Mouse (Mus musculus) MEL (cell line): ENCODE measurements around the gene Acat2. TPM values are rescaled to one million over a fixed set of nuclear protein-coding genes. Genes with fewer than 3 reads are reported as not detected.
"Not testable (repeated sequence)": the region's sequence is repeated elsewhere in the genome, so short reads cannot be mapped to it uniquely, and the experiment has no call there.

Experiments
- DNase-seq: peaks from one replicate; pipeline ENCODE4 v3.0.0; 2011; ENCODE audit warnings: low read depth, low spot score
- H3K27ac ChIP-seq: 2 replicates; pipeline ENCODE4 v1.5.1; 2012; ENCODE audit warnings: low read depth, mild to moderate bottlenecking, control low read depth, low read length, moderate library complexity; ENCODE audit not compliant: control insufficient read depth
- H3K27me3 ChIP-seq, 2 experiments: fragments of 150-350 bp in 1 of 2; sonication (generic) in 1 of 2; 2 replicates each; pipeline ENCODE4 v1.6.1; 2012; ENCODE audit warnings: low read length in 2 of 2, mild to moderate bottlenecking in 2 of 2, improper control_type of control experiment in 1 of 2, moderate library complexity in 1 of 2; ENCODE audit not compliant: insufficient read depth in 2 of 2, control insufficient read depth in 1 of 2
- H3K36me3 ChIP-seq, 2 experiments: 2 replicates each; pipeline ENCODE4 v1.6.1; 2012 to 2014; ENCODE audit warnings: low read length in 2 of 2, improper control_type of control experiment in 1 of 2, inconsistent platforms in 1 of 2, mild to moderate bottlenecking in 1 of 2; ENCODE audit not compliant: insufficient read depth in 2 of 2, control insufficient read depth in 1 of 2
- H3K4me1 ChIP-seq, 2 experiments: fragments of 150-350 bp in 1 of 2; sonication (generic) in 1 of 2; 2 replicates each; pipeline ENCODE4 v1.6.1; 2012; ENCODE audit warnings: low read length in 2 of 2, improper control_type of control experiment in 1 of 2, mild to moderate bottlenecking in 1 of 2; ENCODE audit not compliant: insufficient read depth in 2 of 2, control insufficient read depth in 1 of 2
- H3K4me3 ChIP-seq, 2 experiments: fragments of 150-350 bp in 1 of 2; sonication (generic) in 1 of 2; 2 replicates each; pipeline ENCODE4 v1.5.1; 2012; ENCODE audit warnings: low read depth in 2 of 2, low read length in 2 of 2, mild to moderate bottlenecking in 2 of 2, moderate library complexity in 2 of 2, control low read depth in 1 of 2, improper control_type of control experiment in 1 of 2; ENCODE audit not compliant: control insufficient read depth in 1 of 2, insufficient read depth in 1 of 2
- H3K79me2 ChIP-seq: 2 replicates; pipeline ENCODE4 v1.6.1; 2012; ENCODE audit warnings: mild to moderate bottlenecking, low read length, moderate library complexity; ENCODE audit not compliant: control insufficient read depth, poor library complexity, insufficient read depth
- H3K9ac ChIP-seq: 2 replicates; pipeline ENCODE4 v1.6.1; 2012; ENCODE audit warnings: low read depth, mild to moderate bottlenecking, control low read depth, low read length, moderate library complexity; ENCODE audit not compliant: control insufficient read depth, poor library complexity, severe bottlenecking
- H3K9me3 ChIP-seq: fragments of 150-350 bp; sonication (generic); replicated peaks from 2 replicates; pipeline ENCODE4 v1.6.1; 2012; ENCODE audit warnings: mild to moderate bottlenecking, low read length, improper control_type of control experiment, moderate library complexity; ENCODE audit not compliant: insufficient read depth
- BHLHE40 ChIP-seq: IDR thresholded peaks from 2 replicates; pipeline ENCODE4 v1.6.1; 2012; ENCODE audit warnings: low read depth, mild to moderate bottlenecking, inconsistent platforms, low read length, improper control_type of control experiment, borderline replicate concordance
- CHD1 ChIP-seq: IDR thresholded peaks from 2 replicates; pipeline ENCODE4 v1.6.1; 2012; ENCODE audit warnings: low read depth, mild to moderate bottlenecking, inconsistent platforms, low read length, improper control_type of control experiment
- CHD2 ChIP-seq: IDR thresholded peaks from 2 replicates; pipeline ENCODE4 v1.6.1; 2011; ENCODE audit warnings: low read length, improper control_type of control experiment
- E2F4 ChIP-seq: IDR thresholded peaks from 2 replicates; pipeline ENCODE4 v1.6.1; 2011; ENCODE audit warnings: low read depth, low read length, improper control_type of control experiment, borderline replicate concordance
- EP300 ChIP-seq, 2 experiments: IDR thresholded peaks; 2 replicates each; pipeline ENCODE4 v1.6.1; 2011; ENCODE audit warnings: improper control_type of control experiment in 2 of 2, low read length in 2 of 2, low read depth in 1 of 2, mild to moderate bottlenecking in 1 of 2
- GATA1 ChIP-seq: IDR thresholded peaks from 2 replicates; pipeline ENCODE4 v1.6.1; 2011; ENCODE audit warnings: low read depth, low read length, improper control_type of control experiment
- JUND ChIP-seq: IDR thresholded peaks from 2 replicates; pipeline ENCODE4 v1.6.1; 2011; ENCODE audit warnings: low read depth, mild to moderate bottlenecking, improper control_type of control experiment, low read length
- KAT2A ChIP-seq: conservative IDR thresholded peaks from 2 replicates; pipeline ENCODE4 v1.6.1; 2012; ENCODE audit warnings: low read depth, low read length, improper control_type of control experiment, inconsistent platforms
- MAFK ChIP-seq: IDR thresholded peaks from 2 replicates; pipeline ENCODE4 v1.6.1; 2011; ENCODE audit warnings: low read depth, mild to moderate bottlenecking, low read length, improper control_type of control experiment, borderline replicate concordance
- MYC ChIP-seq: IDR thresholded peaks from 2 replicates; pipeline ENCODE4 v1.6.1; 2011; ENCODE audit warnings: low read depth, mild to moderate bottlenecking, low read length, improper control_type of control experiment, moderate library complexity
- NELFE ChIP-seq: IDR thresholded peaks from 2 replicates; pipeline ENCODE4 v1.6.1; 2011; ENCODE audit warnings: low read depth, low read length, improper control_type of control experiment
- POLR2A ChIP-seq, 2 experiments: IDR thresholded peaks; 2 replicates each; pipeline ENCODE4 v1.6.1; 2011 to 2012; ENCODE audit warnings: low read length in 2 of 2, mild to moderate bottlenecking in 2 of 2, control low read depth in 1 of 2, improper control_type of control experiment in 1 of 2, low read depth in 1 of 2, moderate library complexity in 1 of 2; ENCODE audit not compliant: control insufficient read depth in 1 of 2, insufficient read depth in 1 of 2, poor library complexity in 1 of 2
- POLR2AphosphoS2 ChIP-seq: IDR thresholded peaks from 2 replicates; pipeline ENCODE4 v1.6.1; 2011; ENCODE audit warnings: low read length, improper control_type of control experiment
- RAD21 ChIP-seq: IDR thresholded peaks from 2 replicates; pipeline ENCODE4 v1.6.1; 2011; ENCODE audit warnings: mild to moderate bottlenecking, low read depth, low read length, improper control_type of control experiment
- TBP ChIP-seq: IDR thresholded peaks from 2 replicates; pipeline ENCODE4 v1.8.0; 2011; ENCODE audit warnings: low read depth, low read length, improper control_type of control experiment
- TCF12 ChIP-seq: IDR thresholded peaks from 2 replicates; pipeline ENCODE4 v1.6.1; 2014; ENCODE audit warnings: low read depth, mild to moderate bottlenecking, inconsistent platforms, low read length, improper control_type of control experiment, moderate library complexity
- USF1 ChIP-seq: IDR thresholded peaks from 2 replicates; pipeline ENCODE4 v1.6.1; 2014; ENCODE audit warnings: low read depth, mild to moderate bottlenecking, inconsistent platforms, low read length, improper control_type of control experiment, moderate library complexity
- USF2 ChIP-seq, 2 experiments: IDR thresholded peaks; 2 replicates each; pipeline ENCODE4 v1.6.1; 2011 to 2012; ENCODE audit warnings: improper control_type of control experiment in 2 of 2, low read length in 2 of 2, borderline replicate concordance in 1 of 2, inconsistent platforms in 1 of 2, low read depth in 1 of 2, mild to moderate bottlenecking in 1 of 2; ENCODE audit not compliant: insufficient read depth in 1 of 2
- ZC3H11A ChIP-seq: IDR thresholded peaks from 2 replicates; pipeline ENCODE4 v1.6.1; 2012; ENCODE audit warnings: low read depth, mild to moderate bottlenecking, inconsistent platforms, low read length, improper control_type of control experiment
- ZKSCAN1 ChIP-seq: IDR thresholded peaks from 2 replicates; pipeline ENCODE4 v1.6.1; 2012; ENCODE audit warnings: low read depth, mild to moderate bottlenecking, inconsistent platforms, low read length, improper control_type of control experiment, moderate library complexity
- polyA plus RNA-seq, 2 experiments: library from polyadenylated mRNA; stranded (reverse) in 1 of 2; unstranded in 1 of 2; fragments of >175 nt in 1 of 2; fragments of >200 nt in 1 of 2; gene quantifications; 2 replicates each; pipeline versions ENCODE4 v1.2.1 to v1.2.4; 2012; ENCODE audit warnings: low replicate concordance in 2 of 2, low read depth in 1 of 2; ENCODE audit not compliant: insufficient read length in 2 of 2, insufficient read depth in 1 of 2, missing spikeins in 1 of 2
- total RNA-seq: library from RNA; depleted of rRNA; stranded (reverse); fragments of 300-350 nt; gene quantifications from 2 replicates; pipeline ENCODE4 v1.2.3, GENCODE M21; 2012

The Acat2 gene
- total and polyA plus RNA-seq, 3 experiments: 33.8 to 60.1 TPM; not detected in 1

DNA sequence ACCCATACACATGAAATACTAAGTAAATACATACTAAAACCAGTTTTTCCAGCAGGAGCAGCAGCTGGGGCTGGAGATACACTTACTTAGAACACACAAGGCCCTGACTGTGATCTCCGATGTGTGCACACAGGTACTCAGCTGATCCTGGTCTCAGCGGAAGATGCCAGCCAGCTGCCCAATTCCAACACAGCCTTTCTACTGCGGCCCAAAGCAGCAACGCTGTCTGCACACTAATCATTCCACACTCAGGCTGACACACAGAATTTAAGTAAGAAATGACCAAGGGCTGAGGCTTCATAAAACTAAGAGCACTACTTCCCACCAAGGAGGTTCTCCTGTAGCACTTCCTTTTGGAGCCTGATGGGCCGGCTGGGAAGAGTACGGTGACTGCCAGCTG is 58.3 kb downstream of the Acat2 start:
- Histone ChIP-seq H3K9me3 (no peaks in the 10 kb centered on the region), H3K4me3 (no peak overlapping the region), H3K27ac (no peak overlapping the region)
- TF ChIP-seq RAD21 (no peak), JUND (no peak), CHD2 (no peak), KAT2A (no peak), ZC3H11A (no peak), BHLHE40 (no peak), GATA1 (no peak), E2F4 (no peak), MAFK (no peak), POLR2AphosphoS2 (no peak), MYC (no peak), ZKSCAN1 (no peak), EP300 (IDR thresholded peaks at IDR 0.05; ENCODE audit: low read depth in 1 of 2, low read length in 2 of 2) (no peak), USF1 (no peak), TCF12 (no peak), TBP (no peak), USF2 (IDR thresholded peaks at IDR 0.05; ENCODE audit: borderline replicate concordance in 1 of 2, insufficient read depth in 1 of 2, low read depth in 1 of 2, low read length in 2 of 2) (no peak), POLR2A (IDR thresholded peaks at IDR 0.05; ENCODE audit: control insufficient read depth in 1 of 2, insufficient read depth in 1 of 2, low read depth in 1 of 2, low read length in 2 of 2, poor library complexity in 1 of 2) (no peak), NELFE (no peak), CHD1 (no peak)
- TF ChIP-seq, all 39 proteins: peak for 0
- Histone ChIP-seq H3K9ac (no peak overlapping the region), H3K27me3 (no peaks in the 10 kb centered on the region), H3K36me3 (no peaks in the 10 kb centered on the region), H3K4me1 (no peaks in the 10 kb centered on the region), H3K79me2 (no peaks in the 10 kb centered on the region)
- DNase-seq: no peak

DNA sequence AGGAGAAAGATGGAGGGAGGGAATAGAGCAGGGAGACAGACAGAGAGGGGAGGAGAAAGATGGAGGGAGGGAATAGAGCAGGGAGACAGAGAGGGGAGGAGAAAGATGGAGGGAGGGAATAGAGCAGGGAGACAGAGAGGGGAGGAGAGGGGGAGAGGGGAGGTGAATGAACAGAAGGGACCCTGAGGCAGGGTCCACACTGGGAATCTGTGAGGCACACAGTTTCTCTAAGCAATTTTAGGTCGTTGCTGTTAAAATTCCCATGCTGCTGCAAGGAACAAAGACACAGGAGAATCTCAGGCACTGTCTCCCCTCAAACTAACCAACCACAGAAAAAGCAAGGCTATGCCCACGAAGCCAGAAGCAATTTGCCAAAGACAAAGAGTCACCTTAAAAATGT is 61.9 kb downstream of the Acat2 start:
- H3K4me1 ChIP-seq, H3K36me3 ChIP-seq, H3K4me3 ChIP-seq, H3K79me2 ChIP-seq, DNase-seq, H3K27me3 ChIP-seq, H3K27ac ChIP-seq, H3K9ac ChIP-seq, H3K9me3 ChIP-seq: not testable (repeated sequence)
